ENCODE assay signal across 8 mouse cellular contexts in the genomic region with DNA sequence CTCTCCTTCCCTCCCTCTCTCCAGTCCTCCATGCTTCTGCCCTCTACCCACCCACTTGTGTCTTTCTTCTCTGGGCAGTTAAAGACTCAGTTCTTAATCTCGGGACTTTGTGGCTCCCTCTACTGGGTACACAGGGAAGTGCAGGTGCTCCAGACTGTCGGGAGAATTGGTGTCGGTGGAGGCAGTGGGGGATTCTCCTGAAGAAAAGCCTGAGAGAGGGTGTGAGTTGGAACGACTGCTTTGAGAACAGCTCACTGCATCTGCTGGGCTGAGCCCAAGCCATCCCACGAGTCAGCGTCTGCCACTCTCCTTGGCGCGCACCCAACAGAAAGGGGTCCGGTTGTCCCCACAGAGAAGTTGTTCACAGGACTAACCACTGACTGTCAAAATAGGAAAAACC. TPM values are rescaled to one million over a fixed set of nuclear protein-coding genes. Genes with fewer than 3 reads are reported as not detected.
DNase-seq lines count a peak whose midpoint lies in the region; ATAC-seq and TF ChIP-seq lines count a peak whose summit lies in the region.

No protein-coding gene starts in this region.

- peak; percentile 71 to 83 for DNase-seq in cerebellum, postnatal 14 days
- DNase-seq in cerebellum, adult 8-10 months: no peak
- peak in 1 of 2 experiments; percentile 28 for DNase-seq in spleen, adult 2 months (ENCODE audit: low read depth in 1 of 2, low spot score in 2 of 2)
- DNase-seq in spleen, adult 12 weeks (ENCODE audit: low spot score): no peak
- peak; percentile 75 for DNase-seq in kidney, postnatal 0 days (ENCODE audit: low spot score)
- DNase-seq in lung, postnatal 10 days: peak; percentile 85
- peak; percentile 50 for DNase-seq in thymus, postnatal 14 days

- peak; percentile 45; the same call in 1 of the 2 replicates for ATAC-seq in common myeloid progenitor, adult 5-6 weeks (replicated peaks; ENCODE audit: low read depth, poor library complexity, severe bottlenecking)
- no peak for ATAC-seq in kidney, postnatal 0 days (replicated peaks; ENCODE audit: low FRiP score, low read depth)

- H3K4me1 ChIP-seq in spleen, adult 2 months (ENCODE audit: control insufficient read depth, insufficient read depth, insufficient read length): no peaks in the 10 kb centered on the region; the same call in 1 of the 2 replicates
- H3K4me1 ChIP-seq in kidney, postnatal 0 days (replicated peaks; ENCODE audit: insufficient read depth, low read length): peaks cover 6% of the 10 kb centered on the region; the same call in 1 of the 2 replicates

- TF ChIP-seq CTCF in spleen, adult 2 months (IDR thresholded peaks at IDR 0.05; ENCODE audit: extremely low read depth, insufficient read depth, insufficient read length, insufficient replicate concordance): peak; percentile 74; the same call in 1 of the 2 replicates
- peak; percentile 90 for TF ChIP-seq CTCF in kidney, postnatal 0 days (IDR thresholded peaks at IDR 0.05; ENCODE audit: low read depth)

- H3K9ac ChIP-seq in kidney, postnatal 0 days (ENCODE audit: low read depth, low read length): no peak overlapping the region

- H3K27ac ChIP-seq in spleen, adult 2 months (ENCODE audit: insufficient read depth, low read length): no peak overlapping the region
- H3K27ac ChIP-seq in kidney, postnatal 0 days: no peak overlapping the region

- 26% methylated on average over 9 of the region's 9 CpGs for WGBS in spleen, adult 2 months
- 40% methylated on average over 9 of the region's 9 CpGs for WGBS in kidney, postnatal 0 days

- no peaks in the 10 kb centered on the region for H3K36me3 ChIP-seq in spleen, adult 2 months (ENCODE audit: control insufficient read depth, insufficient read depth, low read length)
- H3K36me3 ChIP-seq in kidney, postnatal 0 days (ENCODE audit: insufficient read depth, low read length): no peaks in the 10 kb centered on the region

- TF ChIP-seq POLR2A in spleen, adult 2 months (IDR thresholded peaks at IDR 0.05; ENCODE audit: low read depth, low read length): no peak

- H3K27me3 ChIP-seq in spleen, adult 2 months (ENCODE audit: control insufficient read depth, insufficient read depth, low read length): no peaks in the 10 kb centered on the region
- no peaks in the 10 kb centered on the region for H3K27me3 ChIP-seq in kidney, postnatal 0 days (ENCODE audit: insufficient read depth, low read length)

- no peak overlapping the region for H3K4me3 ChIP-seq in spleen, adult 2 months (ENCODE audit: extremely low read depth, insufficient read depth, insufficient read length)
- no peak overlapping the region for H3K4me3 ChIP-seq in kidney, postnatal 0 days (replicated peaks; ENCODE audit: low read depth, low read length)

- H3K4me2 ChIP-seq in kidney, postnatal 0 days (ENCODE audit: low read length): no peak overlapping the region

- no peaks in the 10 kb centered on the region for H3K9me3 ChIP-seq in kidney, postnatal 0 days (replicated peaks; ENCODE audit: low read length)

RNA-seq across cellular contexts. Expression of a gene that starts 28.5 kb away (rescaled TPM):
- polyA plus RNA-seq in spleen, adult 2 months (2012; rRNA removed): 0.79 and 1.2 TPM in 2 replicates
- total RNA-seq in common myeloid progenitor, adult 5-6 weeks (2017): not detected in 2 replicates
- 5.2 and 5.7 TPM in 2 replicates for polyA plus RNA-seq in kidney, postnatal 0 days (2015; fragmentation: Nextera tagmentation; extraction: Ambion mirVana)

RNA-seq across cellular contexts. Expression of a gene that starts 33.2 kb away (rescaled TPM):
- polyA plus RNA-seq in spleen, adult 2 months (2012; rRNA removed): 8.0 and 9.8 TPM in 2 replicates
- 0.29 and 1.2 TPM in 2 replicates for total RNA-seq in common myeloid progenitor, adult 5-6 weeks (2017)
- polyA plus RNA-seq in kidney, postnatal 0 days (2015; fragmentation: Nextera tagmentation; extraction: Ambion mirVana): 5.6 and 5.8 TPM in 2 replicates

RNA-seq across cellular contexts. Expression of a gene that starts 54.1 kb away (rescaled TPM):
- 0.83 and 2.9 TPM in 2 replicates for polyA plus RNA-seq in spleen, adult 2 months (2012; rRNA removed)
- 2.2 and 6.1 TPM in 2 replicates for total RNA-seq in common myeloid progenitor, adult 5-6 weeks (2017)
- 2.7 and 3.1 TPM in 2 replicates for polyA plus RNA-seq in kidney, postnatal 0 days (2015; fragmentation: Nextera tagmentation; extraction: Ambion mirVana)

Comparison
In these comparisons a context has a peak if more than half of its experiments do, and no peak if none do; other contexts are left out.
1. DNase-seq: peak in cerebellum, postnatal 14 days (2 of 2), kidney, postnatal 0 days (single experiment), lung, postnatal 10 days (single experiment) and thymus, postnatal 14 days (single experiment); none in cerebellum, adult 8-10 months (single experiment) and spleen, adult 12 weeks (single experiment).